Mouse (Mus musculus): Measurements from ENCODE around the gene Psen1. TPM values are rescaled to one million over a fixed set of nuclear protein-coding genes. Genes with fewer than 3 reads are reported as not detected.

The Psen1 gene
- polyA plus RNA-seq (2012; ENCODE audit: low replicate concordance), result 10.0 and 14.6 TPM in 2 replicates

DNA sequence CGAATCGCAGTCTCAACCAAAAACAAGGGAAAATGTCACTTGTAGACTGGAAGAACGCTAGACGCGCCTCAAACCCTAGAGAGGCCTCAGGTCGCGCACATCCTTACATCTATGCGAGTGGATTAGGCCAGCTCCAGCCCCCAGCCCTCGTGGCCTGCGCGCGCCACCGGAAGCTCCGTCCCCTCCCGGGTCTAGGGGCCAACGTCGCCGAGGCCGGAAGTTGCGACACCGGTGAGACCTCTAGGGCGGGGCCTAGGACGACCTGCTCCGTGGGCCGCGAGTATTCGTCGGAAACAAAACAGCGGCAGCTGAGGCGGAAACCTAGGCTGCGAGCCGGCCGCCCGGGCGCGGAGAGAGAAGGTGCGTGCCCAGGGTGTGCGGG lies at the start of gene Psen1:
Psen1 (plus strand) TSS at position 219 of the 382 bp plus-strand sequence.

DNA sequence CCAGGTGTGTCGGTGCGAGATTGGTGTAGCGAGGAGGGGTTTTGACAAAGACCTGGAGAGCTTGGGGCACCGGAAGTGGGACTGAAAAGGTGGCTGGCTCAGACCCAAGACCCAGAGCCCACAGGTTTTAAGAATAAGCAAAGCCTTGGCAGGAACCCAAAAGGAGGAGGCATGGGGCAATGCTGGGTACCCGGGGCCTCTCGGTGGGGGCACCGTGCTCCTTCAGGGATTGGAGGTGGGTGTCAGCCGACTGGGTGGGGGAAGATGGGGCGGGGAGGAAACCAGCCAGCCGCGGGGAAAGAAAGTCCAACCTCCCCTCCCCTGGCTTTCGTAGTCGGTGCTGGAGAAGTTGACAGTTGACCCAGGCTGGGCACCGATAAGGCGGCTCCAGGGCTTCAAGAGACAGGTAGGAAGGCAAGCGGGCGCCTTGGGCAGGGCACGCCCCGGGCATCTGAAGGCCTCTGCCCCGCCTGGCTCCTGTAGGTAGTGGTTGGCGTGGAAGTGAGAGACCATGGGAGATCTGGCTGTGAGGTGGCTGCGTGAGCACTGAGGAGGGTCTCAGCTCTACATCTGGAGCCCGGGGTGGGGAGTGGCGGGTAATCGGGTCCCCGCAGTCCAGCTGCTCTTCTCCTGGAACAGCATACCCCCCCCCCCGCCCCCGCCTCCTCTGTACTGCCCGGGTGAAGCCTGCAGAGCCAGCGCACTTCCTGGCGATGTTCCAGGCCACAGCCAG lies 75.5 kb downstream of the Psen1 start, which contains the start of gene Papln:
Papln (plus strand) TSS at position 324 of the 733 bp plus-strand sequence.

Other genes with a start within 250 kb of the Psen1 start
- gene Dpf3, start 200.4 kb upstream of the Psen1 start, polyA plus RNA-seq (2012; ENCODE audit: low replicate concordance), result 6.3 and 8.4 TPM in 2 replicates
- 8.6 and 22.6 TPM in 2 replicates for gene Dcaf4, start 167.7 kb upstream of the Psen1 start, polyA plus RNA-seq (2012; ENCODE audit: low replicate concordance)
- 6.0 and 10.6 TPM in 2 replicates for gene Zfyve1, start 90.9 kb upstream of the Psen1 start, polyA plus RNA-seq (2012; ENCODE audit: low replicate concordance)
- gene Rbm25, start 56.9 kb upstream of the Psen1 start, polyA plus RNA-seq (2012; ENCODE audit: low replicate concordance), result 40.8 and 73.0 TPM in 2 replicates
- gene Papln, start 75.5 kb downstream of the Psen1 start, polyA plus RNA-seq (2012; ENCODE audit: low replicate concordance), result 0.42 and 0.46 TPM in 2 replicates
- 18.7 and 32.0 TPM in 2 replicates for gene Numb, start 233.8 kb downstream of the Psen1 start, polyA plus RNA-seq (2012; ENCODE audit: low replicate concordance)

Measured in leukemia stem cell, adult 10-12 weeks (primary cell).